Mouse (Mus musculus) megakaryocyte-erythroid progenitor cell, adult 5-6 weeks (primary cell): ENCODE measurements around the gene Gm37419. TPM values are rescaled to one million over a fixed set of nuclear protein-coding genes. Genes with fewer than 3 reads are reported as not detected.

ENCODE experiments used
- ATAC-seq: replicated peaks from 2 replicates; pipeline ENCODE4 v1.8.0; 2016; ENCODE audit warnings: mild to moderate bottlenecking, inconsistent platforms; ENCODE audit not compliant: severe bottlenecking, poor library complexity, low FRiP score, low TSS enrichment
- total RNA-seq, 2 experiments: library from RNA; stranded (forward) in 1 of 2; stranded (reverse) in 1 of 2; fragments of 200-1000, 215-1000 nt in 1 of 2; fragments of >200 nt in 1 of 2; fragmentation: Nextera tagmentation in 1 of 2; gene quantifications; 2 replicates each; pipeline ENCODE4 v1.2.3; 2014 to 2017

Gene Gm37419
- total RNA-seq, 2 experiments from 2014 or later: not detected

- peak; percentile 39; the same call in 1 of the 2 replicates for ATAC-seq
Observed at GRCm38 (mm10) chr16:23991170-23991569, 2.9 kb downstream of the Gm37419 start.

GRCm38 (mm10) chr16:23991846-23992580 lies 3.7 kb downstream of the Gm37419 start:
- no peak for ATAC-seq

- ATAC-seq: no peak
Observed at GRCm38 (mm10) chr16:23993351-23994321, 5.4 kb downstream of the Gm37419 start.

DNA sequence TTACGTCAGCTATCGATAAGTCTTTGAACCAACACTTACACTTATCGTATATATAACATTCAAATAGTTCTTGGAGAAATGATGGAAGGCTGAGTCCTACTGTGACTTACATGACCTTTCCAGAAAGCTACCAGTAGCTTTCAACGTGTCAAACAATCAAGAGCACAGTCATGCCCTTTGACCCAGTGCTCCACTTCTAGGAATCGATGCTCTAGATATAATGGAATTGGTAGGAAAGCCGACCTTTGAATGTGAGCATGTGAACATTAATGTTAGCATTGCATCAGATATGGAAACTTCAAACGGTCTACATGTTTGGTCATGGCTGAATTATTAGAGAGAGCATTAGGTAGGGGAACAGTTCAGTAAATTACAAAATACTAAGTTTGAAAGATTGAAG lies 8.1 kb downstream of the Gm37419 start:
- ATAC-seq: no peak

- ATAC-seq: no peak
Observed at GRCm38 (mm10) chr16:23997228-23997627, 8.9 kb downstream of the Gm37419 start.

DNA sequence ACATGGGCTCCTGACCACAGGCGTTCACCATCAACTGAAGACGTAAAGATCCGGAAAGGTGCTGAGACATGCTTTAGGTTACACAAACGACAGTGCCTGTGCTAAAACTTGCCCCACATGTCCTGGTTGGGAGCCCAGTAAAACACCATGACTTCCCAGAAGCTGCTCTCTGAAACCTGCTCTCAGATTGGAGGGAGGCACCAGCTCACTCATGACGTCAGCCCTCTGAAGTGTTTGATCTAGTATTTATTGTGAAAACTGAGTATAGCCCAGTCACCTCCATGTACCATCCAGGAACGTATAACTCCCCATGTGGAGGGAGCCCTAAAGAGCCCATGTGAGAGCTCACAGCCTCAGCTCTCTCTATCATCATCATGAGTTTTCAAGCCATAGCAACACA lies 9.6 kb downstream of the Gm37419 start:
- ATAC-seq: no peak

DNA sequence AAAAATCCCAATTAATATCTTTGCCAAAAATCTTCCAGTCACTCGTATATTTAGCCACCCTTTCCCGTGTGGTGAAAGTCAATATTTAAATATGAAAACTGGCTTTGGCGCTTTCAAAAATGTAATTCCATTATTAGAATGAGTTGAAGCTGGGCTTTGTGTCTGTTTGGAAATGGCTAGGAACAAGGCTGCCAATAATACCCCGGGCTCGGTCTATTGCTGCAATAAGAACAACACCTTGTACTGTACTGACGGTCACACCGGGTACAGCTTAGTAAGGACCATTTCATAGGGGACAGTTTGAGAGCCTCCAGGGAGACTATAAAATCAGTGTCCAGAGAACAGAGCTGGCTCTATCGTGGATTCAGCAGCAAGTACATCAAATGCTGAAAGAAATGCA lies 17.6 kb downstream of the Gm37419 start:
- no peak for ATAC-seq

DNA sequence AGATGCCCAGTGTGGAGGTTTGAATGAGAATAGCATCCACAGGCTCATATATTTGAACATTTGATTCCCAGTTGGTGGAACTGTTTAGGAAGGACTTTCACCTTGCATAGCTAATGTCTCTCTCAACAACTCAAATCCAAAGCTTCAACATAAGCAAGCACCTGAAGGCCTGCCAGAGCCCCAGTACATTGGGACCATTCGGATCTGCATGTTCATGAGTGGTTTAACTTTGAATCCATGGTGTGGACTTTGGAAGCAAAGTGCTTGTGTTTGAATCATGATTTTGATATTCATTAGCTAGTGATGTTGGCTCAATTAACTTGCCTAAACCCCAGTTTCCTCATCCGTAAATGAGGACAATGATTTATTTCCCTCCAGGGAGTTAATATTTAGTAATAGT lies 21.6 kb downstream of the Gm37419 start:
- ATAC-seq: no peak

DNA sequence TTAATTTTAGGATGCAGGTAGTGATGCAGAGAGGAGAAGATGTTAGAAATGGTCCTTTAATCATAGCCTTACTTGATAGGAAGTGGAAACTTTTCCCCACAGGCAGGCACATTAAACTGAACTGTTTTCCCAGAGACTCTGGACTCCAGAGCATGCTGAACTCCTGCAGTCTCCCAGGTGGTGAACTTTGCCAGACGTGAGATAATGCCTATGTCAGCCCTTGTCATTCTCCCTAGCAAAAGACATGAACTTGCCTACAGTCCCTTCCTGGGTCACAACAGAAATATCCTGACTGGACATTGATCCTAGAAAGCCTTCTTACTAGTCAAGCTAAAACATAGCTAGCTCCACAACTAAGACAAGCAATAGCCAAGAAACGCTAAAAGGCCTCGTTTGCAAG lies 23.0 kb downstream of the Gm37419 start:
- ATAC-seq: no peak

DNA sequence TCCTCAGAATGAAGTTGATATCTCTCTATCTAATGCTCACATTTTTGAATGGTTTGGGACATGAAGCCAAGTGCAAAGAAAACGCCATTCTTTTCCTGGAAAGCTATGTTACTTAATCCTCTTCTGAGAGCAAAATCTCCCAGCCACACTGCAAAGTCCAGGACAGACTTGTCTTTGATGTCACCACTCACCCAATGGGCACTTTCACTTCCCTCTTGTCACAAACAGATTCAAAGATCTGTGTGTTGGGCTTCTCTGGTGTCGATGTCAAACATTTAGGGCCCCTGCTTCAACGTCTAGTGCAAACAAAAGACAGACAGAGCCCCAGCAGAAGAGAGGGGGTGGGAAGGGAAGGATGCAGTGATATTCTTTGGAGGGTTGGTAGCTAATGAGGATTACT lies 23.8 kb downstream of the Gm37419 start:
- ATAC-seq: no peak

DNA sequence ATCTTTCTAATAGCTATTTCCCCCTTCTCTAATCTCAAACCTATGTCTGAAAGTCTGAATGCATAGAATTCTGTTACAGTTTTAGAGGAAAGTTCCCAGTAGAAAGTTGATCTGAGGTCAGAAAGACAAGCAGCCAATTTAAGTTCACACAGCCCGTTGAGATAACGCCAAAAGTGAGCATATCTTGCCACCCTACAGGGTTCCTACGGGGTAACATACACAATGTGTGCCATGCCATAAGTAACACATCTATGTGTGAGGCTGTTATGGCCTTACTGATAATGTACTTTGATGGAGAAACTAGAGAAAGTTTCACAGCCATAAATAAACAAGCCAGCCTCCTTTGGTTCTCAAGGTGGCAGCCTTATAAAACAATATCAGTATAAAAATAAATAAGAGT lies 26.1 kb downstream of the Gm37419 start:
- ATAC-seq: peak; percentile 96

- no peak for ATAC-seq
Observed at GRCm38 (mm10) chr16:24016273-24016672, 28.0 kb downstream of the Gm37419 start.

DNA sequence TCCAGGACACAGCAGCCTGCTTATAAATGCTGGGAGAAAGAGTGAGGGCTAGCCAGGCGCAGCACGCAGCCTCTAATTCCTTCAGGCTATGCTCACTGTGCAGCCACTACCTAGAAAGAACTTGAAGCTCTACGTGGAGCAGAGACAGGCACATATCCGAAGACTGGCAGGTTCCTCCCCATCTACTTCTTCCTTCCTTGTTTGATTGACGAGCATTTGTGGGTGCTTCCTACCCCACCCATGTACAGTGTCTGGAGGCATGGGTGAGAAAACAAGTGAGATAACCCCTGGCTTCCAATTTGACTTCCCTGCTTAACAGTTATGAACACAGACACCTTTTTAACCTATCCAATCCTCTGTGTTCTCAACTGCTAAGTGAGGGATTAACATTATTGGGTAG lies 28.5 kb downstream of the Gm37419 start:
- ATAC-seq: peak; percentile 33

DNA sequence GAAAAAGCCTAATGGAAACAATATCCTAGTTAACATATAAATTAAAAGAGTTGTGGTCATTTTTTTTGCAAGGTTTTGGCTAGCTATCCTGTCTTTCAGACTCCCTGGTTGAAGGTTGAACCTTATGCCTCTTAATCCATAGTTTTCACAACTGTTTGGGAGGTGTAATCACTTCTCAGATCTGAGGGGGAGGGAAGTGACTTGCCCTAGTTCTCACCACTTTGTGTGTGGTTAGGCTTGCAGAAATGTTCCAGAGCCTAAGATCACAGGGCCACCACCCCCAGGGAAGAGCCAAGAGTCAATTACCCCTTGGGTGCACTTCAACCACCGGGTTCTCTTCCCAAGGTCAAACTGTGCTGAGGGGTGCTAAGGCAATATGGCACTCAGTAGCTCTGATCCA lies 33.4 kb downstream of the Gm37419 start:
- no peak for ATAC-seq

- ATAC-seq: no peak
Observed at GRCm38 (mm10) chr16:24022605-24023004, 34.3 kb downstream of the Gm37419 start.

GRCm38 (mm10) chr16:24025442-24025841 lies 37.2 kb downstream of the Gm37419 start:
- peak; percentile 96 for ATAC-seq

DNA sequence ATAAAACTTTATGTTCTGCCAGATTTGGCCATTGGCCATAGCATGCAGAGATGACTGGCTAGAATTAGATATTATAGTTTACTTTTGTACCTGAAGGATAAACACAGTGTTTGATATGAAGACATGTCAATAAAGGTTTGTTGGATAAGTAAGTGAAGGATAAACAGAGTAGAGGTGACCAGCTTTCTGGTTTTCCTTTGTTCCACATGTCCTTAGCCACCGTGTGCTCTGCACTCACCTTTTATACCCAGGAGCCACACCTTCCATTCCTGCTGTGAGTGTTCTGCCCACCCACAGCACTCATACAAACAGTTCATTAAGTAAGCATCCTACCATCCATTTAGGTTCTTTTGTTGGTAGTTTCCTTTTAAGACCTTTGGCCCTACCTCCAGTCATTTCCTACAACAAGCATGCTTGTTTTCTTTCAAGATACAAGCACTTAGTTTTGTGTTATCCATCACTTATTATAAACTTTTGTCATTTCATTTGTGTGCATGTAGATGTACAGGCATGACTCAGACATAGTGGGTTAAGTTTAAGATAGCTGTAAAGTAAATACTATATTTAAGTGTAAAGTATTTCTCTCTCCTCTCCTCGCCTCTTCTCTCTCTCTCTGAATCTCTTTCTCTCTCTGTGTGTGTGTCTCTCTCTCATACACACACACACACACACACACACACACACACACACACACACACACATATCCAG lies 41.8 kb downstream of the Gm37419 start:
- ATAC-seq: no peak

DNA sequence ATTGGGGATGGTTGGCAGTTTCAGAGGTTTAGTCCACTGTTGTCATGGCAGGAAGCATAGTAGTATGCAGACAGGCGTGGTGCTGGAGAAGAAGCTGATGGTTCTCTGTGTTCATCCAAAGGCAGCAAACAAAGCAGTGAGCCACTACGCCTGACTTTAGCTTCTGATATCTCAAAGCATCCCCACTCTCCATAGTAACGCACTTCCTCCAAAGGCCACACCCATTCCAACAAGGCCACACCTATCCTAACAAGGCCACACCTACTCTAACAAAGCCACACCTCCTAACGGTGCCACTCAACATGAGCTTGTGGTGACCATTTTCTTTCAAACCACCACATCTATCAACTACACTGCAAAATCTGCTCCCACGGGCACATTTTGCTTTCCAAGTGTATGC lies 45.0 kb downstream of the Gm37419 start:
- ATAC-seq: peak; percentile 59

GRCm38 (mm10) chr16:24034450-24034849 lies 46.2 kb downstream of the Gm37419 start:
- ATAC-seq: no peak

GRCm38 (mm10) chr16:24035767-24036166 lies 47.5 kb downstream of the Gm37419 start:
- no peak for ATAC-seq
